Mouse (Mus musculus): ENCODE measurements around the gene Spock1. TPM values are rescaled to one million over a fixed set of nuclear protein-coding genes. Genes with fewer than 3 reads are reported as not detected.

Spock1 gene
- total and polyA plus RNA-seq, 3 experiments, result not detected

DNA sequence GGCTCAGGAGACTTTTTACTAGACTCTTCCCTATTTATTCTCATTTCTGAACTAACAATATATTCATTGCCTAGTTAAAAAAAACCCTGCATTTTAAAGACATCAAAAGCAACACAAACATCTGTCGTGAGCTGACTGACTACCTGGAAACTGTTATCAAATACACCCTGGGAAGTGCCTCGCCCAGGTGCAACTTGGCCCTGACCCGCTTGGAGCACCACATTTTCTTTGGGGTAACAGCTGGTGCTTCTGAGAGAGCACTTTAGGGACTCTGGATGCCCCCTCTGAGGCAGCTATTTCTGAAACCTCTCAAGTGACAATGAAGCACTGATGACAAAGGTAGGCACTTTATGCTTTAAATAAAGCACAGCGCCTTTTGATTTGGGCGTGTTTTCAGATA is 236.8 kb downstream of the Spock1 start:
- in situ Hi-C loops (cut with MboI; ENCODE audit: low pct_ligation_motif_present, low pct_unique_long_range_greater_than_20kb, low sequenced_read_pairs) (no loop called here), dilution Hi-C loops (cut with MboI; ENCODE audit: extremely low pct_ligation_motif_present, extremely low pct_unique_long_range_greater_than_20kb, low sequenced_read_pairs) (no loop called here)
- H3K36me3 ChIP-seq (replicated peaks in 1 of 2; ENCODE audit: control insufficient read depth in 1 of 2, insufficient read depth in 1 of 2, low read length in 1 of 2), result no peaks in the 10 kb centered on the region
- no peak overlapping the region for H3K4me3 ChIP-seq (replicated peaks in 1 of 3; ENCODE audit: low read depth in 2 of 3, low read length in 2 of 3, poor library complexity in 1 of 3)
- H3K4me2 ChIP-seq (ENCODE audit: insufficient read depth, low read depth, poor library complexity, severe bottlenecking), result no peak overlapping the region
- no peak for DNase-seq (ENCODE audit: extremely low read depth)
- H3K4me1 ChIP-seq (ENCODE audit: control insufficient read depth in 1 of 2, insufficient read depth in 2 of 2), result no peaks in the 10 kb centered on the region
- TF ChIP-seq USF2 (conservative IDR thresholded peaks at IDR 0.05; ENCODE audit: low read depth, low read length) (no peak), JUND (conservative IDR thresholded peaks at IDR 0.05; ENCODE audit: low read depth, low read length) (no peak), PAX5 (IDR thresholded peaks at IDR 0.05; ENCODE audit: low read length) (no peak), ETS1 (conservative IDR thresholded peaks at IDR 0.05; ENCODE audit: low read depth, low read length) (no peak), TCF12 (IDR thresholded peaks at IDR 0.05; ENCODE audit: low read depth, low read length) (no peak), POLR2AphosphoS2 (IDR thresholded peaks at IDR 0.05; ENCODE audit: low read depth, low read length) (no peak), SMC3 (IDR thresholded peaks at IDR 0.05; ENCODE audit: low read depth, low read length) (no peak), ZMIZ1 (IDR thresholded peaks at IDR 0.05; ENCODE audit: low read depth, low read length) (no peak), MEF2A (IDR thresholded peaks at IDR 0.05; ENCODE audit: borderline replicate concordance, low read depth, low read length) (no peak), CTCF (conservative IDR thresholded peaks at IDR 0.05 in 1 of 2, IDR thresholded peaks at IDR 0.05 in 1 of 2; ENCODE audit: low read depth in 2 of 2, low read length in 2 of 2) (no peak), MAZ (IDR thresholded peaks at IDR 0.05; ENCODE audit: low read depth, low read length) (no peak), BHLHE40 (IDR thresholded peaks at IDR 0.05; ENCODE audit: low read depth, low read length) (no peak), NRF1 (IDR thresholded peaks at IDR 0.05; ENCODE audit: low read depth, low read length) (no peak), POLR2A (IDR thresholded peaks at IDR 0.05; ENCODE audit: low read depth, low read length) (no peak), ZC3H11A (IDR thresholded peaks at IDR 0.05; ENCODE audit: low read depth, low read length) (no peak), MAX (IDR thresholded peaks at IDR 0.05; ENCODE audit: low read length) (no peak), CHD2 (IDR thresholded peaks at IDR 0.05; ENCODE audit: low read length) (no peak), MAFK (IDR thresholded peaks at IDR 0.05; ENCODE audit: insufficient replicate concordance, low read length) (no peak), UBTF (IDR thresholded peaks at IDR 0.05; ENCODE audit: low read depth, low read length) (no peak)
- no peaks in the 10 kb centered on the region for H3K79me2 ChIP-seq (replicated peaks; ENCODE audit: control insufficient read depth, extremely low read depth, insufficient read depth, poor library complexity, severe bottlenecking)
- H3K9me3 ChIP-seq (replicated peaks; ENCODE audit: low read length), result peaks cover 73% of the 10 kb centered on the region
- no peak overlapping the region for H3K9ac ChIP-seq (ENCODE audit: insufficient read depth, low read depth)
- no peak overlapping the region for H3K27ac ChIP-seq (ENCODE audit: insufficient read depth, low read depth)
- H3K27me3 ChIP-seq (replicated peaks), result no peaks in the 10 kb centered on the region

DNA sequence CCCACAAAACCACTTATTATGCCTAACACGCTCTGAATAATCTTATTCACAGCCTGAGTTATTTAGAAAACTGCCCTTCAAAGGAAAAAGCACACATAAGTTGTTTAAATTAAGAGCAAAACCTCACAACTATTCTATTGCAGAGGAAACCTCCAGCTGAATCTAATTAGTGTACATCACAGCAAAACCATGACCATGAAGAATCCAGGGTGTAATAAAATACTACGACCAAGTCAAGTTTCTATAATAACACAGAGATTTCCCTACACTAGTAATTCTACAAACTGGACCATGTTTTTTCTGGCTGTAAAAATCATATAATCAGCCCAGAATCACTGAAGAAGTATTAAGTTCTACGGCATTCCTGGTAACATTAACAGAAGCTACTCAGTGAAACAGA is 240.5 kb downstream of the Spock1 start:
- H3K27ac ChIP-seq (ENCODE audit: insufficient read depth, low read depth), result no peak overlapping the region
- H3K9me3 ChIP-seq (replicated peaks; ENCODE audit: low read length), result peaks cover 75% of the 10 kb centered on the region
- dilution Hi-C loops (cut with MboI; ENCODE audit: extremely low pct_ligation_motif_present, extremely low pct_unique_long_range_greater_than_20kb, low sequenced_read_pairs), result no loop called here
- no peak overlapping the region for H3K4me3 ChIP-seq (replicated peaks in 1 of 3; ENCODE audit: low read depth in 2 of 3, low read length in 2 of 3, poor library complexity in 1 of 3)
- no peak overlapping the region for H3K9ac ChIP-seq (ENCODE audit: insufficient read depth, low read depth)
- no peaks in the 10 kb centered on the region for H3K36me3 ChIP-seq (replicated peaks in 1 of 2; ENCODE audit: control insufficient read depth in 1 of 2, insufficient read depth in 1 of 2, low read length in 1 of 2)
- in situ Hi-C loops (cut with MboI; ENCODE audit: low pct_ligation_motif_present, low pct_unique_long_range_greater_than_20kb, low sequenced_read_pairs), result no loop called here
- DNase-seq (ENCODE audit: extremely low read depth), result no peak
- TF ChIP-seq SIN3A (IDR thresholded peaks at IDR 0.05; ENCODE audit: low read length) (no peak), NELFE (IDR thresholded peaks at IDR 0.05; ENCODE audit: low read depth, low read length) (no peak), BHLHE40 (IDR thresholded peaks at IDR 0.05; ENCODE audit: low read depth, low read length) (no peak), CHD1 (IDR thresholded peaks at IDR 0.05; ENCODE audit: low read depth, low read length) (no peak), MAZ (IDR thresholded peaks at IDR 0.05; ENCODE audit: low read depth, low read length) (no peak), UBTF (IDR thresholded peaks at IDR 0.05; ENCODE audit: low read depth, low read length) (no peak), NRF1 (IDR thresholded peaks at IDR 0.05; ENCODE audit: low read depth, low read length) (no peak), MAX (IDR thresholded peaks at IDR 0.05; ENCODE audit: low read length) (no peak), ETS1 (conservative IDR thresholded peaks at IDR 0.05; ENCODE audit: low read depth, low read length) (no peak), TCF12 (IDR thresholded peaks at IDR 0.05; ENCODE audit: low read depth, low read length) (no peak), JUND (conservative IDR thresholded peaks at IDR 0.05; ENCODE audit: low read depth, low read length) (no peak), ZMIZ1 (IDR thresholded peaks at IDR 0.05; ENCODE audit: low read depth, low read length) (no peak), GABPA (IDR thresholded peaks at IDR 0.05; ENCODE audit: insufficient replicate concordance, low read depth, low read length) (no peak), POLR2A (IDR thresholded peaks at IDR 0.05; ENCODE audit: low read depth, low read length) (no peak), ZKSCAN1 (IDR thresholded peaks at IDR 0.05; ENCODE audit: borderline replicate concordance, low read depth, low read length) (no peak), ZNF384 (IDR thresholded peaks at IDR 0.05; ENCODE audit: low read depth, low read length) (no peak), MXI1 (IDR thresholded peaks at IDR 0.05; ENCODE audit: low read depth, low read length) (no peak)
- H3K4me1 ChIP-seq (ENCODE audit: control insufficient read depth in 1 of 2, insufficient read depth in 2 of 2), result no peaks in the 10 kb centered on the region
- no peaks in the 10 kb centered on the region for H3K27me3 ChIP-seq (replicated peaks)
- H3K4me2 ChIP-seq (ENCODE audit: insufficient read depth, low read depth, poor library complexity, severe bottlenecking), result no peak overlapping the region
- no peaks in the 10 kb centered on the region for H3K79me2 ChIP-seq (replicated peaks; ENCODE audit: control insufficient read depth, extremely low read depth, insufficient read depth, poor library complexity, severe bottlenecking)
